Mouse (Mus musculus) ES-Bruce4 (cell line): ENCODE data around the gene Lrig3.

Experiments used
- CTCF ChIP-seq: IDR thresholded peaks from one replicate; pipeline ENCODE4 v1.8.1; 2011; ENCODE audit warnings: low read depth, low read length
- EP300 ChIP-seq: IDR thresholded peaks from 2 replicates; pipeline ENCODE4 v1.6.1; 2011; ENCODE audit warnings: low read depth, low read length; ENCODE audit not compliant: insufficient read depth
- POLR2A ChIP-seq: IDR thresholded peaks from one replicate; pipeline ENCODE4 v1.8.1; 2011; ENCODE audit warnings: low read length; ENCODE audit not compliant: insufficient read depth

- TF ChIP-seq POLR2A (no peak), CTCF (no peak), EP300 (no peak)
Measured at GRCm38 (mm10) chr10:125968191-125969132, 2.5 kb downstream of the Lrig3 start.
